Mouse (Mus musculus) adrenal gland, postnatal 10 days (tissue): ENCODE results near the gene Sox6. TPM values are rescaled to one million over a fixed set of nuclear protein-coding genes. Genes with fewer than 3 reads are reported as not detected.

Experiments used
- DNase-seq: peaks from one replicate; pipeline ENCODE4 v3.0.0; 2021; ENCODE audit warnings: mixed read lengths
- total RNA-seq, 2 experiments: library from RNA; stranded (reverse); gene quantifications; 2 replicates each; pipeline ENCODE4 v1.2.3; 2021

Gene Sox6
- total RNA-seq, 2 experiments from 2014 or later = 40.0 to 42.9 TPM

GRCm38 (mm10) chr7:115889926-115890325 lies 148.7 kb downstream of the Sox6 start:
- DNase-seq = peak; percentile 36

GRCm38 (mm10) chr7:115888561-115888960 lies 150.0 kb downstream of the Sox6 start:
- no peak for DNase-seq

- no peak for DNase-seq
Measured at GRCm38 (mm10) chr7:115888120-115888519, 150.5 kb downstream of the Sox6 start.

GRCm38 (mm10) chr7:115872903-115873302 lies 165.7 kb downstream of the Sox6 start:
- DNase-seq = no peak

GRCm38 (mm10) chr7:115868504-115868903 lies 170.1 kb downstream of the Sox6 start:
- peak; percentile 2 for DNase-seq

GRCm38 (mm10) chr7:115867518-115868270 lies 170.9 kb downstream of the Sox6 start:
- DNase-seq = no peak

GRCm38 (mm10) chr7:115866698-115867500 lies 171.7 kb downstream of the Sox6 start:
- no peak for DNase-seq

GRCm38 (mm10) chr7:115865979-115866697 lies 172.5 kb downstream of the Sox6 start:
- no peak for DNase-seq

- no peak for DNase-seq
Measured at GRCm38 (mm10) chr7:115865231-115865630, 173.4 kb downstream of the Sox6 start.

- no peak for DNase-seq
Measured at GRCm38 (mm10) chr7:115864411-115864810, 174.2 kb downstream of the Sox6 start.

- no peak for DNase-seq
Measured at GRCm38 (mm10) chr7:115859691-115860401, 178.8 kb downstream of the Sox6 start.

GRCm38 (mm10) chr7:115851131-115851530 lies 187.5 kb downstream of the Sox6 start:
- no peak for DNase-seq

GRCm38 (mm10) chr7:115845791-115846366 lies 192.7 kb downstream of the Sox6 start:
- no peak for DNase-seq

- DNase-seq = no peak
Measured at GRCm38 (mm10) chr7:115844910-115845309, 193.7 kb downstream of the Sox6 start.

GRCm38 (mm10) chr7:115844431-115844830 lies 194.2 kb downstream of the Sox6 start:
- peak; percentile 76 for DNase-seq

GRCm38 (mm10) chr7:115842251-115842650 lies 196.3 kb downstream of the Sox6 start:
- no peak for DNase-seq

- DNase-seq = no peak
Measured at GRCm38 (mm10) chr7:115840613-115841012, 198.0 kb downstream of the Sox6 start.

GRCm38 (mm10) chr7:115835005-115835404 lies 203.6 kb downstream of the Sox6 start:
- DNase-seq = no peak

GRCm38 (mm10) chr7:115833701-115834100 lies 204.9 kb downstream of the Sox6 start:
- DNase-seq = peak; percentile 15

GRCm38 (mm10) chr7:115830938-115831873 lies 207.4 kb downstream of the Sox6 start:
- peak; percentile 9 for DNase-seq

GRCm38 (mm10) chr7:115830366-115830765 lies 208.2 kb downstream of the Sox6 start:
- DNase-seq = no peak
